Mouse (Mus musculus) gastrocnemius, postnatal 10 days (tissue): ENCODE measurements around the gene Anks1b. TPM values are rescaled to one million over a fixed set of nuclear protein-coding genes. Genes with fewer than 3 reads are reported as not detected.

Experiments
- DNase-seq: peaks from one replicate; pipeline ENCODE4 v3.0.0; 2021; ENCODE audit warnings: mixed read lengths
- total RNA-seq, 2 experiments: library from RNA; stranded (reverse); gene quantifications; 2 replicates each; pipeline ENCODE4 v1.2.3; 2021

Anks1b gene
- total RNA-seq, 2 experiments from 2014 or later: 0.82 to 1.6 TPM

GRCm38 (mm10) chr10:90823438-90823837 lies 950.1 kb downstream of the Anks1b start:
- DNase-seq: peak; percentile 22

- DNase-seq: no peak
These were observed 951.4 kb downstream of the Anks1b start for GRCm38 (mm10) chr10:90824692-90825091.

- DNase-seq: peak; percentile 19
These were observed 953.6 kb downstream of the Anks1b start for GRCm38 (mm10) chr10:90826939-90827338.

GRCm38 (mm10) chr10:90828581-90829393 lies 955.5 kb downstream of the Anks1b start:
- peak; percentile 8 for DNase-seq

GRCm38 (mm10) chr10:90829394-90830267 lies 956.3 kb downstream of the Anks1b start:
- DNase-seq: peak; percentile 19

GRCm38 (mm10) chr10:90830268-90830585 lies 956.9 kb downstream of the Anks1b start:
- DNase-seq: no peak

- no peak for DNase-seq
These were observed 957.4 kb downstream of the Anks1b start for GRCm38 (mm10) chr10:90830591-90831287.

GRCm38 (mm10) chr10:90831288-90831626 lies 957.9 kb downstream of the Anks1b start:
- no peak for DNase-seq

- DNase-seq: no peak
These were observed 961.0 kb downstream of the Anks1b start for GRCm38 (mm10) chr10:90834306-90834705.

- no peak for DNase-seq
These were observed 961.9 kb downstream of the Anks1b start for GRCm38 (mm10) chr10:90835195-90835594.

GRCm38 (mm10) chr10:90839611-90840335 lies 966.5 kb downstream of the Anks1b start:
- no peak for DNase-seq

- DNase-seq: no peak
These were observed 969.1 kb downstream of the Anks1b start for GRCm38 (mm10) chr10:90842398-90842797.

- no peak for DNase-seq
These were observed 977.8 kb downstream of the Anks1b start for GRCm38 (mm10) chr10:90851077-90851476.

- DNase-seq: no peak
These were observed 978.7 kb downstream of the Anks1b start for GRCm38 (mm10) chr10:90851999-90852398.

- no peak for DNase-seq
These were observed 979.1 kb downstream of the Anks1b start for GRCm38 (mm10) chr10:90852432-90852831.

- DNase-seq: no peak
These were observed 983.4 kb downstream of the Anks1b start for GRCm38 (mm10) chr10:90856668-90857067.

GRCm38 (mm10) chr10:90859665-90860523 lies 986.6 kb downstream of the Anks1b start:
- no peak for DNase-seq

GRCm38 (mm10) chr10:90863881-90864598 lies 990.7 kb downstream of the Anks1b start:
- no peak for DNase-seq

GRCm38 (mm10) chr10:90864599-90864889 lies 991.2 kb downstream of the Anks1b start:
- DNase-seq: no peak

- DNase-seq: no peak
These were observed 999.9 kb downstream of the Anks1b start for GRCm38 (mm10) chr10:90873204-90873603.

GRCm38 (mm10) chr10:90874166-90874565 lies 1000.9 kb downstream of the Anks1b start:
- no peak for DNase-seq
